Mouse (Mus musculus): Measurements from ENCODE around the gene Olfr958.

GRCm38 (mm10) chr9:39602536-39603332 lies 48.9 kb upstream of the Olfr958 start:
- no peak for TF ChIP-seq CHD2 (IDR thresholded peaks at IDR 0.05; ENCODE audit: low read depth, low read length)
- no peak for TF ChIP-seq ZC3H11A (IDR thresholded peaks at IDR 0.05; ENCODE audit: borderline replicate concordance, low read depth, low read length)
- TF ChIP-seq ZNF384 (IDR thresholded peaks at IDR 0.05; ENCODE audit: low read depth, low read length), result no peak
- no peak for TF ChIP-seq HCFC1 (IDR thresholded peaks at IDR 0.05; ENCODE audit: borderline replicate concordance, insufficient read depth, low read length)

Measured in ES-E14 (cell line).